ENCODE assay signal across 8 mouse cellular contexts in the genomic region with DNA sequence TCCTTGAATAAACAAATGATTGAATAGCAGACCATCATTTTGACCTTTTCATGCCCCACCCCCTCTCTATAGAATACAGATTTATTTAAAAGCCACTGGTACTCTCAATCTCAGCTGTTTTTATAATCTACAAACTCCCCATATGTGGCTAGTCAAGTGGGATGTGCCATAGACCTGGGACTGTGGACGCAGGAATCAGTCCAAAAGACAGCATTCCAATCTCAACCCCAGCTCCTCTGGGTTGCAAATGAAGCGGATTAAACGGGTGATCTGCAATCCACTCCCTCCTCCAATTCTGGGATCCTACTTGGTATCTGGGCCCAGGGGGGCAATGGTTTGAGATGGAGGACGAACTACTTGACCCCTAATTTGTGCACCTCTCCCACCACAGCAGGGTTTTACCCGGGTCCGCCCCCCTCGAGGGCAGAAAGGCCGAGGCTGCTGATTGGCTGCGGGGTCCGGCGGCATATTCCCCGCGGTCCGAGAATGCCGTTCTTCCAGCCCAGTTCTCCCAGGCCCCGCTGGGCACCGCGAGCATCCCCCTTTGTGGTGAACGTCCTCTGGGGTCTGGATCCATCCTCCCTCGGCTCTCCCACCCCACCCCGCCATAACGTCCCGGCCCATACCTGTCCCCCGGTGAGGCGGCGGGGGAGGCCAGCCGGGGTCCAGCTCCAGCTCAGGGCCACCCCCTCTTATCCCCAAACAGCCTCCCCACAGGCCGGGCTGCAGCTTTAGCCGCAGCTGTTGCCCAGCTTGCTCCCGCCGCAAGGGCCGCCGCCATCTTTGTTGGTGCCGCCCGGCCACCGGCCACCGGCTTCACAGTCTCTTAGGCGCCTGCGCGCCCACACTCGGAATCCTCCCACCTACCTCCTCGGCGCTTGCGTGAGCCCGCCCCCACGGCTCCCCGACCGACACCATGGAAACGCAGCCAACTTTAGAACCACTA. TPM values are rescaled to one million over a fixed set of nuclear protein-coding genes. Genes with fewer than 3 reads are reported as not detected.
DNase-seq lines count a peak whose midpoint lies in the region; ATAC-seq and TF ChIP-seq lines count a peak whose summit lies in the region.

Gene Usp21, minus strand, starts transcription at position 856 of the 946 bp plus-strand sequence.

- H3K36me3 ChIP-seq in embryonic facial prominence, embryonic 13.5 days: peaks cover 61% of the 10 kb centered on the region
- no peaks in the 10 kb centered on the region; the same call in 1 of the 2 replicates for H3K36me3 ChIP-seq in heart, adult 2 months (ENCODE audit: control insufficient read depth, insufficient read depth, low read length)
- peaks cover 59% of the 10 kb centered on the region for H3K36me3 ChIP-seq in limb, embryonic 13.5 days
- peaks cover 18% of the 10 kb centered on the region for H3K36me3 ChIP-seq in midbrain, embryonic 16.5 days (ENCODE audit: control insufficient read depth, insufficient read depth, low read length)

- ATAC-seq in embryonic facial prominence, embryonic 13.5 days (ENCODE audit: insufficient number of reproducible peaks, insufficient read depth, low FRiP score, low TSS enrichment, low read depth): peak; percentile 89
- ATAC-seq in limb, embryonic 13.5 days (ENCODE audit: low FRiP score, low read depth): peak; percentile 95
- ATAC-seq in midbrain, embryonic 16.5 days: peak; percentile 96

- no peaks in the 10 kb centered on the region; the same call in 1 of the 2 replicates for H3K79me2 ChIP-seq in heart, adult 2 months (replicated peaks; ENCODE audit: control insufficient read depth, insufficient read depth, low read length)

- peak within 1 kb of the TSS; percentile 97 for H3K9ac ChIP-seq in embryonic facial prominence, embryonic 13.5 days
- peak within 1 kb of the TSS; percentile 97 for H3K9ac ChIP-seq in heart, adult 2 months (ENCODE audit: low read depth, low read length)
- peak within 1 kb of the TSS; percentile 96 for H3K9ac ChIP-seq in limb, embryonic 13.5 days
- peak within 1 kb of the TSS; percentile 98 for H3K9ac ChIP-seq in midbrain, embryonic 16.5 days (ENCODE audit: low read depth, low read length)

- no peak for TF ChIP-seq EP300 in heart, adult 2 months (IDR thresholded peaks at IDR 0.05; ENCODE audit: insufficient read depth, low read depth, low read length)

- peaks cover 29% of the 10 kb centered on the region for H3K4me1 ChIP-seq in embryonic facial prominence, embryonic 13.5 days
- H3K4me1 ChIP-seq in heart, adult 2 months (ENCODE audit: control insufficient read depth, insufficient read depth, low read length): peaks cover 6% of the 10 kb centered on the region
- peaks cover 32% of the 10 kb centered on the region for H3K4me1 ChIP-seq in limb, embryonic 13.5 days
- H3K4me1 ChIP-seq in midbrain, embryonic 16.5 days (ENCODE audit: control insufficient read depth, insufficient read depth, low read length): peaks cover 22% of the 10 kb centered on the region

- peak within 1 kb of the TSS; percentile 74 for H3K4me2 ChIP-seq in embryonic facial prominence, embryonic 13.5 days
- peak within 1 kb of the TSS; percentile 79 for H3K4me2 ChIP-seq in limb, embryonic 13.5 days (replicated peaks)
- H3K4me2 ChIP-seq in midbrain, embryonic 16.5 days (ENCODE audit: low read length): peak within 1 kb of the TSS; percentile 61

- H3K27me3 ChIP-seq in embryonic facial prominence, embryonic 13.5 days: no peaks in the 10 kb centered on the region
- no peaks in the 10 kb centered on the region for H3K27me3 ChIP-seq in heart, adult 2 months (ENCODE audit: control insufficient read depth, insufficient read depth, low read length)
- no peaks in the 10 kb centered on the region for H3K27me3 ChIP-seq in limb, embryonic 13.5 days
- no peaks in the 10 kb centered on the region for H3K27me3 ChIP-seq in midbrain, embryonic 16.5 days (ENCODE audit: control insufficient read depth, insufficient read depth, low read depth, low read length)

- WGBS in embryonic facial prominence, embryonic 13.5 days: 1% methylated on average over 49 of the region's 49 CpGs
- 2% methylated on average over 49 of the region's 49 CpGs for WGBS in heart, adult 2 months
- WGBS in limb, embryonic 13.5 days: under 1% methylated on average over 48 of the region's 49 CpGs
- WGBS in midbrain, embryonic 16.5 days: under 1% methylated on average over 49 of the region's 49 CpGs

- H3K27ac ChIP-seq in embryonic facial prominence, embryonic 13.5 days: peak within 1 kb of the TSS; percentile 88
- H3K27ac ChIP-seq in heart, adult 2 months: peak within 1 kb of the TSS; percentile 93
- H3K27ac ChIP-seq in limb, embryonic 13.5 days: peak within 1 kb of the TSS; percentile 93
- H3K27ac ChIP-seq in midbrain, embryonic 16.5 days (ENCODE audit: low read length): peak within 1 kb of the TSS; percentile 95

- peak; percentile 89 for DNase-seq in 3134 (ENCODE audit: extremely low read depth, insufficient read length, low spot score)
- DNase-seq in adrenal gland, postnatal 36 days: peak; percentile 97 to 98
- peak; percentile 94 to 96 for DNase-seq in heart, adult 2 months
- DNase-seq in kidney, adult 8-10 months: peak; percentile 94 to 95
- DNase-seq in spleen, postnatal 10 days (ENCODE audit: low spot score in 2 of 2): peak; percentile 88 to 96

- no peak; the same call in 1 of the 2 replicates for TF ChIP-seq CTCF in heart, adult 2 months (IDR thresholded peaks at IDR 0.05)

- peak within 1 kb of the TSS; percentile 93 for H3K4me3 ChIP-seq in embryonic facial prominence, embryonic 13.5 days
- peak within 1 kb of the TSS; percentile 96 for H3K4me3 ChIP-seq in heart, adult 2 months
- H3K4me3 ChIP-seq in limb, embryonic 13.5 days: peak within 1 kb of the TSS; percentile 90
- peak within 1 kb of the TSS; percentile 88 for H3K4me3 ChIP-seq in midbrain, embryonic 16.5 days (ENCODE audit: low read depth, low read length)

- intact Hi-C loops in heart, adult 2 months (cut with DNase I): loop anchor here (2.0 kb wide), 1 partner anchor 123 kb away; the partner anchor contains the start of gene Usf1

- H3K9me3 ChIP-seq in embryonic facial prominence, embryonic 13.5 days: no peaks in the 10 kb centered on the region
- no peaks in the 10 kb centered on the region for H3K9me3 ChIP-seq in limb, embryonic 13.5 days
- no peaks in the 10 kb centered on the region for H3K9me3 ChIP-seq in midbrain, embryonic 16.5 days (replicated peaks; ENCODE audit: control insufficient read depth, low read length, poor library complexity, severe bottlenecking)

- TF ChIP-seq POLR2A in heart, adult 2 months (IDR thresholded peaks at IDR 0.05; ENCODE audit: insufficient read depth, low read depth, low read length): peak; percentile 67; the same call in 1 of the 2 replicates

RNA-seq across cellular contexts. Expression of gene Usp21, which starts in this region (rescaled TPM):
- total RNA-seq in adrenal gland, postnatal 36 days (2021): 10 to 100 TPM; 37.1 to 44.3 TPM
- polyA plus RNA-seq in embryonic facial prominence, embryonic 13.5 days (2015; fragmentation: Nextera tagmentation; extraction: Ambion mirVana): 116 and 127 TPM in 2 replicates
- 10 to 100 TPM; 19.9 to 20.1 TPM for total RNA-seq in heart, adult 2 months (2021)
- polyA plus RNA-seq in heart, adult 2 months (2012; rRNA removed): 31.7 and 37.9 TPM in 2 replicates
- polyA plus RNA-seq in limb, embryonic 13.5 days (2015; fragmentation: Nextera tagmentation; extraction: Ambion mirVana): 126 TPM in 2 replicates
- polyA plus RNA-seq in midbrain, embryonic 16.5 days (2015; fragmentation: Nextera tagmentation; extraction: Ambion mirVana): 105 and 112 TPM in 2 replicates

Comparison
In these comparisons a context has a peak if more than half of its experiments do, and no peak if none do; other contexts are left out.
1. Peak in every context shown above with its lines: DNase-seq, ATAC-seq, H3K4me3 ChIP-seq and H3K27ac ChIP-seq.